Mouse (Mus musculus): ENCODE measurements at regions not wholly inside any gene's neighbourhood (a gene's known extent, or its start where the extent isn't known, plus 50 kb on each side); places are given as distances from the start of the nearest gene placed in this dataset.

DNA sequence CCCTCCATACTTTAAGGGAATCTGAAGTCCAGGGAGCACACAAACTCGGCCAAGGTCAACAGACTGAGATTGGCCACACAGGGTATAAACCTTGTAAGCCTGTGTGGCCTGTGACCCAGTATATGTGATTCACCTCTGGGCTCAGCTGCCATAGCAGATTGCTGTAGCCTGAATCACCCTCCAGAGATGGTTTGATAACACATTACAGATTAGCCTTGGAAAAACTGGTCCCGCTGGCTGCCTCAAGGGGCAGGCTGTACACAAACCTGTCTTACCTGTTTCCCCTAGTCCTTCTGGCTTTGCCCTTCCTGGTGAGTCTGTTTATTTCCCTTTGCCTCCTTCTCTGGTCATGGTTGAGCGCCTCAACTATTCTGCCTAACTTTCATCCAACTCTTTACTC is 91.0 kb upstream of the Gm9972 start:
- DNase-seq (ENCODE audit: low spot score in 2 of 2) = no peak

DNA sequence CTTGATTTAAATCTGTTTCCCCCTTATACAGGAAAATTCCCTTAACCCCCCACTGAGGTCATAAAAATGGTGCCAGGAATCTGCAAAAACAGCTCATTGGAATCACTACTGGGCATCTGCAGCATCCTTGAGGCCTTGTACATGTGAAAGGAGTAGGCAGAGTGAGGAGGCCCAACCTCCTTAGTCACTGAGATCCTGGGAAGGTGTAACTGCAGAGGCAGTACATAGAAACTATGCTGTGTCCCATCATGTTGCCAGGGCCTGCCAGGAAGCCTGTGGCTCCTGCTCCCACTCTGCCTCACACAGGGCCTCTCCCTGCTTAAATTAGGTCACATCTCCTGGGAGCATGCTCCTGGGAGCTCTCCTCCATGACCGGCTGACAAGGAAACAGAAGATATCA is 85.7 kb upstream of the Gm9972 start:
- DNase-seq (ENCODE audit: low spot score in 2 of 2) = no peak

DNA sequence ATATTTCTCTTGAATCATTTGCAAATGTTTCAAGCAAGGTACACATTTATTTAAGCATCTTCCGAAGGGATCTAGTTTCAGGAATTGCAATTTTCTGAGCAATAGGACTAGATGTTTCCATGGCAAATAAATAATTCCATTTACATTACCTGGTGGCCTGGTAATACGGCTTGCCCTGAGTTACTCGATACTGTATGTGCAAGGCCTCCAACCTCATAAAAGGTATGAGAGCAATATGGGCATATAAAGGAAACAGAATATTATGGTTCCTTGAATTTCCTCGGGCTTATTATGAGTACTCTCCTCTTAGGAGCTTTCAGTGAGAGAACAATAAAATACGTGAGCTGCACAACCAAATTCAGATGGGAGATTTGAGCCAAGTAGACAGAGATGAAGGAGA is 81.4 kb upstream of the Gm9972 start:
- no peak for DNase-seq (ENCODE audit: low spot score in 2 of 2)

DNA sequence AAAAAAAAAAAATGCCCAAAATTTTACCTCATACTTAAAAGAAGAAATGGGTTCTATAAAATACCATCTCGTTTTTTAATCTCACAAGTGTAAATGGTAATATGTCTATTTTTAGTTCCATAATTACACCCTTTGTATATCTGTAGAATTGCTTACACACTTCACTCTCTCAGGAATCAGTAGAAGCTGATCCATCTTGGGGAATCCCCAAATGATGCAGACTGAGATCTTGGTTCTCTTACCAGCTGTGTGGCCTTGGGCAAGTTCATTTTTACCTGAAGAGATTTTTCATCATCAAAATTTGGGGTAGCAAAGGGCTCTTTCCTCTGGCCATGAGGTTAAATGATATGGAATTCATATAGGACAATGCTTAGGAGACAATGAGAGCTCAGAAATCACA is 69.8 kb upstream of the Gm9972 start:
- no peak for DNase-seq (ENCODE audit: low spot score in 2 of 2)

DNA sequence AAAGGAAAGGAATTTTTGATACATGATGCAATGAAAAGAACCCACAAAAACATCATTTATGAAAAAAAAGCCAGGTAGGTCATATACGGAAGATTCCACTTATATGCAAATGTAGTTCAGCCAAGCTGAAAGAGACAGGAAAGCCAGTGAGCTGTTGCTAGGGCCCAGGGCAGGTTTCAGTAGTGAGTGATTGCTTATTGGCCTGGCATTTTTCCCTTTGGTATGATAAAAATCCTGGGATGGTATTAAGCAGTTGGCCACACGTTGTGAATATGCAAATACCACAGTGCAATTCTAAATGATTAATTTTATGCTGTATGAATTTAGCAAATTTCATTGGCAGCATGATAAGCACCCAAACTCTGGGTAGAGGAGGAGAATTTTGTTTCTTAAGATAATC is 57.3 kb upstream of the Gm9972 start:
- DNase-seq (ENCODE audit: low spot score in 2 of 2) = no peak
